Comparison of ENCODE assay signal across 8 mouse cellular contexts in genomic region chr17:25288842-25289241, GRCm38 (mm10). TPM values are rescaled to one million over a fixed set of nuclear protein-coding genes. Genes with fewer than 3 reads are reported as not detected.
DNase-seq lines count a peak whose midpoint lies in the region; ATAC-seq and TF ChIP-seq lines count a peak whose summit lies in the region.
"Had no signal": no experiment of that assay in that cellular context is flagged by ENCODE, and none has a peak within 500 bp of the region (broad histone marks: within the 10 kb centered on the region; RNA-seq: fewer than 3 reads in every experiment).

No protein-coding gene starts in this region.

- TF ChIP-seq POLR2A in ES-Bruce4 (IDR thresholded peaks at IDR 0.05; ENCODE audit: insufficient read depth, low read length), result no peak

- H3K4me2 ChIP-seq in hindbrain, embryonic 14.5 days (replicated peaks), result no peak overlapping the region
- H3K4me2 ChIP-seq in hindbrain, embryonic 16.5 days (ENCODE audit: low read length), result no peak overlapping the region
- H3K4me2 ChIP-seq: limb, embryonic 13.5 days had no signal

- intact Hi-C loops in left cerebral cortex, postnatal 4 days (cut with DNase I), result no loop called here

- peak; percentile 60 for DNase-seq in hindbrain, embryonic 14.5 days (ENCODE audit: low spot score)
- peak; percentile 77 for DNase-seq in 416B (ENCODE audit: low read depth)
- DNase-seq in embryo, embryonic 10.5 days (ENCODE audit: low spot score), result peak; percentile 71
- DNase-seq in left cerebral cortex, postnatal 4 days, result peak; percentile 48
- DNase-seq in right cerebral cortex, postnatal 14 days, result peak; percentile 50

- no peaks in the 10 kb centered on the region for H3K27me3 ChIP-seq in hindbrain, embryonic 14.5 days (ENCODE audit: control insufficient read depth, insufficient read depth, low read length)
- no peaks in the 10 kb centered on the region for H3K27me3 ChIP-seq in hindbrain, embryonic 16.5 days (replicated peaks; ENCODE audit: control insufficient read depth, insufficient read depth, low read length)
- H3K27me3 ChIP-seq in ES-Bruce4 (ENCODE audit: control insufficient read depth, insufficient read depth, low read length, poor library complexity, severe bottlenecking), result no peaks in the 10 kb centered on the region

- H3K36me3 ChIP-seq in hindbrain, embryonic 14.5 days (replicated peaks; ENCODE audit: control insufficient read depth, insufficient read depth), result no peaks in the 10 kb centered on the region
- no peaks in the 10 kb centered on the region for H3K36me3 ChIP-seq in hindbrain, embryonic 16.5 days (ENCODE audit: control insufficient read depth, insufficient read depth, low read length)
- no peaks in the 10 kb centered on the region for H3K36me3 ChIP-seq in ES-Bruce4 (ENCODE audit: control insufficient read depth, insufficient read depth, low read length, poor library complexity, severe bottlenecking)
- H3K36me3 ChIP-seq: limb, embryonic 13.5 days had no signal

- no peak overlapping the region for H3K9ac ChIP-seq in hindbrain, embryonic 14.5 days
- no peak overlapping the region for H3K9ac ChIP-seq in hindbrain, embryonic 16.5 days (ENCODE audit: low read depth, low read length)
- H3K9ac ChIP-seq in ES-Bruce4 (ENCODE audit: low read depth, poor library complexity, severe bottlenecking), result no peak overlapping the region
- H3K9ac ChIP-seq: limb, embryonic 13.5 days had no signal

- no peak for TF ChIP-seq EP300 in ES-Bruce4 (IDR thresholded peaks at IDR 0.05; ENCODE audit: insufficient read depth, low read depth, low read length)

- H3K4me1 ChIP-seq in hindbrain, embryonic 14.5 days (replicated peaks; ENCODE audit: control insufficient read depth, insufficient read depth, low read length), result no peaks in the 10 kb centered on the region
- no peaks in the 10 kb centered on the region for H3K4me1 ChIP-seq in hindbrain, embryonic 16.5 days (ENCODE audit: control insufficient read depth, insufficient read depth, low read depth, low read length)
- peaks cover 3% of the 10 kb centered on the region for H3K4me1 ChIP-seq in ES-Bruce4 (ENCODE audit: control insufficient read depth, insufficient read depth, low read length)
- H3K4me1 ChIP-seq: limb, embryonic 13.5 days had no signal

- ATAC-seq in hindbrain, embryonic 14.5 days (ENCODE audit: low FRiP score), result no peak
- ATAC-seq in hindbrain, embryonic 16.5 days, result no peak

- H3K9me3 ChIP-seq in hindbrain, embryonic 14.5 days (ENCODE audit: control insufficient read depth, low read length), result no peaks in the 10 kb centered on the region
- no peaks in the 10 kb centered on the region for H3K9me3 ChIP-seq in hindbrain, embryonic 16.5 days (ENCODE audit: control insufficient read depth, low read length)
- peaks cover 1% of the 10 kb centered on the region; the same call in 1 of the 2 replicates for H3K9me3 ChIP-seq in ES-Bruce4 (replicated peaks; ENCODE audit: control insufficient read depth, insufficient read depth, low read length, poor library complexity, severe bottlenecking)
- H3K9me3 ChIP-seq: limb, embryonic 13.5 days had no signal

- H3K4me3 ChIP-seq in hindbrain, embryonic 14.5 days (replicated peaks; ENCODE audit: low read length), result no peak overlapping the region
- no peak overlapping the region for H3K4me3 ChIP-seq in hindbrain, embryonic 16.5 days (ENCODE audit: low read length)
- no peak overlapping the region for H3K4me3 ChIP-seq in ES-Bruce4 (ENCODE audit: low read depth, low read length)
- H3K4me3 ChIP-seq: limb, embryonic 13.5 days had no signal

- no peak overlapping the region for H3K27ac ChIP-seq in hindbrain, embryonic 14.5 days
- H3K27ac ChIP-seq in hindbrain, embryonic 16.5 days (ENCODE audit: low read depth, low read length), result no peak overlapping the region
- H3K27ac ChIP-seq in ES-Bruce4 (ENCODE audit: insufficient read depth, low read length), result no peak overlapping the region
- H3K27ac ChIP-seq: limb, embryonic 13.5 days had no signal

- WGBS in hindbrain, embryonic 14.5 days, result 23% methylated on average over 4 of the region's 4 CpGs
- 17% methylated on average over 4 of the region's 4 CpGs for WGBS in hindbrain, embryonic 16.5 days

- peak; percentile 80 for TF ChIP-seq CTCF in ES-Bruce4 (IDR thresholded peaks at IDR 0.05; ENCODE audit: low read depth, low read length)

RNA-seq across cellular contexts. Expression of gene Prss34, which starts 9.4 kb away (rescaled TPM):
- not detected in 2 replicates for polyA plus RNA-seq in hindbrain, embryonic 14.5 days (2014; fragmentation: Nextera tagmentation; extraction: Ambion mirVana)
- not detected in 2 replicates for polyA plus RNA-seq in hindbrain, embryonic 16.5 days (2015; fragmentation: Nextera tagmentation; extraction: Ambion mirVana)
- polyA plus RNA-seq in ES-Bruce4 (2011; ENCODE audit: insufficient read depth, insufficient read length, low read depth, missing spikeins), result not detected in 2 replicates
- total RNA-seq in left cerebral cortex, postnatal 4 days (2021), result 1 to 10 TPM; 1.2 to 1.3 TPM

RNA-seq across cellular contexts. Expression of gene Ube2i, which starts 14.4 kb away (rescaled TPM):
- 430 and 441 TPM in 2 replicates for polyA plus RNA-seq in hindbrain, embryonic 14.5 days (2014; fragmentation: Nextera tagmentation; extraction: Ambion mirVana)
- polyA plus RNA-seq in hindbrain, embryonic 16.5 days (2015; fragmentation: Nextera tagmentation; extraction: Ambion mirVana), result 409 and 435 TPM in 2 replicates
- 430 and 432 TPM in 2 replicates for polyA plus RNA-seq in ES-Bruce4 (2011; ENCODE audit: insufficient read depth, insufficient read length, low read depth, missing spikeins)
- 100 to 1,000 TPM; 297 to 302 TPM for total RNA-seq in left cerebral cortex, postnatal 4 days (2021)

RNA-seq across cellular contexts. Expression of gene Prss28, which starts 19.6 kb away (rescaled TPM):
- not detected in 2 replicates for polyA plus RNA-seq in hindbrain, embryonic 14.5 days (2014; fragmentation: Nextera tagmentation; extraction: Ambion mirVana)
- polyA plus RNA-seq in hindbrain, embryonic 16.5 days (2015; fragmentation: Nextera tagmentation; extraction: Ambion mirVana), result not detected in 2 replicates
- polyA plus RNA-seq in ES-Bruce4 (2011; ENCODE audit: insufficient read depth, insufficient read length, low read depth, missing spikeins), result not detected in 2 replicates
- not detected for total RNA-seq in left cerebral cortex, postnatal 4 days (2021)
- polyA plus RNA-seq: limb, embryonic 13.5 days had no signal

RNA-seq across cellular contexts. Expression of gene Prss29, which starts 29.6 kb away (rescaled TPM):
- polyA plus RNA-seq in hindbrain, embryonic 14.5 days (2014; fragmentation: Nextera tagmentation; extraction: Ambion mirVana), result not detected in 2 replicates
- polyA plus RNA-seq in hindbrain, embryonic 16.5 days (2015; fragmentation: Nextera tagmentation; extraction: Ambion mirVana), result not detected in 2 replicates
- not detected in 2 replicates for polyA plus RNA-seq in ES-Bruce4 (2011; ENCODE audit: insufficient read depth, insufficient read length, low read depth, missing spikeins)
- not detected for total RNA-seq in left cerebral cortex, postnatal 4 days (2021)
- polyA plus RNA-seq: limb, embryonic 13.5 days had no signal

RNA-seq across cellular contexts. Expression of gene Baiap3, which starts 32.7 kb away (rescaled TPM):
- 10.8 and 15.9 TPM in 2 replicates for polyA plus RNA-seq in hindbrain, embryonic 14.5 days (2014; fragmentation: Nextera tagmentation; extraction: Ambion mirVana)
- polyA plus RNA-seq in hindbrain, embryonic 16.5 days (2015; fragmentation: Nextera tagmentation; extraction: Ambion mirVana), result 23.4 and 26.0 TPM in 2 replicates
- polyA plus RNA-seq in ES-Bruce4 (2011; ENCODE audit: insufficient read depth, insufficient read length, low read depth, missing spikeins), result 1.3 and 1.6 TPM in 2 replicates
- total RNA-seq in left cerebral cortex, postnatal 4 days (2021), result 10 to 100 TPM in 1 of 2 experiments, 1 to 10 TPM in 1; 5.2 to 24.2 TPM
